Mouse (Mus musculus) c-Kit-positive CD71-negative TER-119-negative erythroid progenitor cells, embryonic 14.5 days (primary cell): ENCODE data around the gene S100a5.
A peak's percentile ranks its signal among the peaks of the same experiment; 100 is the strongest.

Experiments
- DNase-seq: peaks from one replicate; pipeline ENCODE4 v3.0.0-alpha.2; 2013; ENCODE audit warnings: low read depth

The S100a5 gene

GRCm38 (mm10) chr3:90600458-90601195 lies 7.7 kb upstream of the S100a5 start:
- DNase-seq = no peak

- no peak for DNase-seq
Observed at GRCm38 (mm10) chr3:90601486-90602110, 6.7 kb upstream of the S100a5 start, which contains the start of gene Gm42674. TSS of gene Gm42674 (plus strand) at chr3:90601904.

- DNase-seq = no peak
Observed at GRCm38 (mm10) chr3:90603623-90604022, 4.7 kb upstream of the S100a5 start, which contains the start of gene S100a4. TSS of gene S100a4 (plus strand) at chr3:90603771.

GRCm38 (mm10) chr3:90604416-90604815 lies 3.9 kb upstream of the S100a5 start:
- DNase-seq = no peak

GRCm38 (mm10) chr3:90605049-90605448 lies 3.3 kb upstream of the S100a5 start:
- no peak for DNase-seq

GRCm38 (mm10) chr3:90605736-90606135 lies 2.6 kb upstream of the S100a5 start:
- no peak for DNase-seq

- no peak for DNase-seq
Observed at GRCm38 (mm10) chr3:90606185-90606584, 2.1 kb upstream of the S100a5 start.

GRCm38 (mm10) chr3:90607361-90607760 lies 962 bp upstream of the S100a5 start:
- DNase-seq = no peak

- DNase-seq = no peak
Observed at GRCm38 (mm10) chr3:90609102-90609501, 779 bp downstream of the S100a5 start.

- DNase-seq = no peak
Observed at GRCm38 (mm10) chr3:90611494-90611893, 3.2 kb downstream of the S100a5 start.

- no peak for DNase-seq
Observed at GRCm38 (mm10) chr3:90612061-90612460, 3.7 kb downstream of the S100a5 start.

GRCm38 (mm10) chr3:90612728-90613291 lies 4.5 kb downstream of the S100a5 start, which contains the start of gene S100a6:
TSS of gene S100a6 (plus strand) at chr3:90612882.
- no peak for DNase-seq

GRCm38 (mm10) chr3:90613461-90614147 lies 5.3 kb downstream of the S100a5 start:
- no peak for DNase-seq

GRCm38 (mm10) chr3:90614148-90614530 lies 5.8 kb downstream of the S100a5 start:
- no peak for DNase-seq

GRCm38 (mm10) chr3:90614611-90615251 lies 6.4 kb downstream of the S100a5 start:
- DNase-seq = no peak

GRCm38 (mm10) chr3:90615415-90615814 lies 7.1 kb downstream of the S100a5 start:
- DNase-seq = peak; percentile 74

- no peak for DNase-seq
Observed at GRCm38 (mm10) chr3:90615911-90616310, 7.6 kb downstream of the S100a5 start.

GRCm38 (mm10) chr3:90617586-90617985 lies 9.3 kb downstream of the S100a5 start:
- no peak for DNase-seq

GRCm38 (mm10) chr3:90621552-90621951 lies 13.2 kb downstream of the S100a5 start:
- DNase-seq = no peak

- no peak for DNase-seq
Observed at GRCm38 (mm10) chr3:90623435-90624071, 15.2 kb downstream of the S100a5 start.

GRCm38 (mm10) chr3:90625496-90625895 lies 17.2 kb downstream of the S100a5 start:
- no peak for DNase-seq
